Mouse (Mus musculus) myocyte (in vitro differentiated cells): ENCODE measurements around the gene Cox4i2. TPM values are rescaled to one million over a fixed set of nuclear protein-coding genes. Genes with fewer than 3 reads are reported as not detected.

Source experiments
- H3K27me3 ChIP-seq: one replicate; pipeline ENCODE4 v1.6.1; 2011; ENCODE audit not compliant: control insufficient read depth, insufficient read depth, insufficient read length
- H3K36me3 ChIP-seq: one replicate; pipeline ENCODE4 v1.6.1; 2011; ENCODE audit not compliant: control insufficient read depth, insufficient read depth
- H3K4me2 ChIP-seq: one replicate; pipeline ENCODE4 v1.6.1; 2011; ENCODE audit warnings: low read depth, control low read depth
- H3K4me3 ChIP-seq: one replicate; pipeline ENCODE4 v1.5.1; 2011; ENCODE audit warnings: mild to moderate bottlenecking, control low read depth, moderate library complexity
- H3K79me2 ChIP-seq: one replicate; pipeline ENCODE4 v1.6.1; 2011; ENCODE audit not compliant: control insufficient read depth, insufficient read depth
- H3ac ChIP-seq: one replicate; pipeline ENCODE4 v1.6.1; 2011; ENCODE audit not compliant: control insufficient read depth, insufficient read length
- CEBPB ChIP-seq: IDR thresholded peaks from 2 replicates; pipeline ENCODE4 v1.6.1; 2011; ENCODE audit warnings: mild to moderate bottlenecking, moderate library complexity; ENCODE audit not compliant: poor library complexity, insufficient read depth, severe bottlenecking
- E2F4 ChIP-seq: IDR thresholded peaks from one replicate; pipeline ENCODE4 v1.6.1; 2011; ENCODE audit warnings: mild to moderate bottlenecking, control low read depth, moderate library complexity; ENCODE audit not compliant: insufficient read depth
- MAX ChIP-seq: IDR thresholded peaks from one replicate; pipeline ENCODE4 v1.6.1; 2011; ENCODE audit warnings: low read depth, mild to moderate bottlenecking, control low read depth
- MYOD1 ChIP-seq, 3 experiments: IDR thresholded peaks; one replicate each; pipeline ENCODE4 v1.6.1; 2011; ENCODE audit warnings: control low read depth in 2 of 3, low read depth in 2 of 3, mild to moderate bottlenecking in 2 of 3, moderate library complexity in 1 of 3; ENCODE audit not compliant: insufficient read length in 2 of 3, control insufficient read depth in 1 of 3
- MYOG ChIP-seq, 3 experiments: IDR thresholded peaks; one replicate each; pipeline ENCODE4 v1.6.1; 2011; ENCODE audit warnings: control low read depth in 2 of 3, low read depth in 2 of 3, mild to moderate bottlenecking in 2 of 3; ENCODE audit not compliant: insufficient read length in 2 of 3, control insufficient read depth in 1 of 3, insufficient read depth in 1 of 3
- POLR2A ChIP-seq: IDR thresholded peaks from one replicate; pipeline ENCODE4 v1.6.1; 2011; ENCODE audit warnings: low read depth, mild to moderate bottlenecking, control low read depth, moderate library complexity; ENCODE audit not compliant: insufficient read length
- POLR2AphosphoS2 ChIP-seq: IDR thresholded peaks from one replicate; pipeline ENCODE4 v1.6.1; 2011; ENCODE audit warnings: low read depth, control low read depth; ENCODE audit not compliant: insufficient read length
- REST ChIP-seq: IDR thresholded peaks from one replicate; pipeline ENCODE4 v1.6.1; 2011; ENCODE audit warnings: mild to moderate bottlenecking, control low read depth, moderate library complexity; ENCODE audit not compliant: insufficient read depth, insufficient read length
- SRF ChIP-seq: IDR thresholded peaks from one replicate; pipeline ENCODE4 v1.6.1; 2011; ENCODE audit warnings: low read depth; ENCODE audit not compliant: control insufficient read depth, insufficient read length
- TCF12 ChIP-seq: IDR thresholded peaks from one replicate; pipeline ENCODE4 v1.6.1; 2011; ENCODE audit warnings: mild to moderate bottlenecking, control low read depth; ENCODE audit not compliant: poor library complexity, insufficient read depth, severe bottlenecking
- TCF3 ChIP-seq: IDR thresholded peaks from one replicate; pipeline ENCODE4 v1.6.1; 2011; ENCODE audit warnings: low read depth, control low read depth; ENCODE audit not compliant: insufficient read length
- USF1 ChIP-seq: IDR thresholded peaks from one replicate; pipeline ENCODE4 v1.6.1; 2011; ENCODE audit warnings: low read depth, mild to moderate bottlenecking, control low read depth, moderate library complexity
- polyA plus RNA-seq: library from polyadenylated mRNA; unstranded; fragments of >200 nt; fragmentation: generic; extraction: Trizol; gene quantifications from one replicate; pipeline ENCODE4 v1.2.1, GENCODE M21; 2012; ENCODE audit warnings: missing spikeins

The Cox4i2 gene
- polyA plus RNA-seq, 1 experiment: not detected

GRCm38 (mm10) chr2:152757478-152757877 is 3.5 kb downstream of the Cox4i2 start:
- Histone ChIP-seq H3K79me2 (no peaks in the 10 kb centered on the region), H3K36me3 (no peaks in the 10 kb centered on the region), H3K4me2 (no peak overlapping the region), H3ac (no peak overlapping the region), H3K4me3 (no peak overlapping the region), H3K27me3 (no peaks in the 10 kb centered on the region)
- TF ChIP-seq MAX (no peak), CEBPB (no peak), TCF12 (no peak), SRF (no peak), POLR2A (no peak), USF1 (no peak), TCF3 (no peak), MYOG (IDR thresholded peaks at IDR 0.05; ENCODE audit: control insufficient read depth in 1 of 3, insufficient read depth in 1 of 3, insufficient read length in 2 of 3, low read depth in 2 of 3) (no peak), REST (no peak), POLR2AphosphoS2 (no peak), E2F4 (no peak), MYOD1 (IDR thresholded peaks at IDR 0.05; ENCODE audit: control insufficient read depth in 1 of 3, insufficient read length in 2 of 3, low read depth in 2 of 3) (no peak)

GRCm38 (mm10) chr2:152758351-152758750 is 4.4 kb downstream of the Cox4i2 start:
- TF ChIP-seq MAX (no peak), TCF3 (no peak), TCF12 (no peak), USF1 (no peak), E2F4 (no peak), MYOD1 (IDR thresholded peaks at IDR 0.05; ENCODE audit: control insufficient read depth in 1 of 3, insufficient read length in 2 of 3, low read depth in 2 of 3) (no peak), CEBPB (no peak), MYOG (IDR thresholded peaks at IDR 0.05; ENCODE audit: control insufficient read depth in 1 of 3, insufficient read depth in 1 of 3, insufficient read length in 2 of 3, low read depth in 2 of 3) (no peak), POLR2A (no peak), SRF (no peak), REST (no peak)

GRCm38 (mm10) chr2:152763310-152763709 is 9.3 kb downstream of the Cox4i2 start:
- Histone ChIP-seq H3K4me3 (no peak overlapping the region), H3K79me2 (no peaks in the 10 kb centered on the region), H3K4me2 (no peak overlapping the region), H3ac (no peak overlapping the region), H3K36me3 (no peaks in the 10 kb centered on the region), H3K27me3 (no peaks in the 10 kb centered on the region)
- no peak for TF ChIP-seq E2F4

More at GRCm38 (mm10) chr2:152758351-152758750, 4.4 kb downstream of the Cox4i2 start:
- no peak overlapping the region for H3ac ChIP-seq
- no peak overlapping the region for H3K4me2 ChIP-seq
- H3K79me2 ChIP-seq: no peaks in the 10 kb centered on the region
- no peaks in the 10 kb centered on the region for H3K27me3 ChIP-seq
- H3K36me3 ChIP-seq: no peaks in the 10 kb centered on the region
- no peak overlapping the region for H3K4me3 ChIP-seq

- no peaks in the 10 kb centered on the region for H3K27me3 ChIP-seq
- no peaks in the 10 kb centered on the region for H3K79me2 ChIP-seq
- H3K4me3 ChIP-seq: no peak overlapping the region
- no peak overlapping the region for H3K4me2 ChIP-seq
- no peak overlapping the region for H3ac ChIP-seq
- no peaks in the 10 kb centered on the region for H3K36me3 ChIP-seq
- TF ChIP-seq POLR2AphosphoS2: no peak
- no peak for TF ChIP-seq MYOD1 (IDR thresholded peaks at IDR 0.05; ENCODE audit: control insufficient read depth in 1 of 3, insufficient read length in 2 of 3, low read depth in 2 of 3)
- no peak for TF ChIP-seq TCF12
- no peak for TF ChIP-seq POLR2A
- TF ChIP-seq SRF: no peak
- TF ChIP-seq USF1: no peak
- TF ChIP-seq TCF3: no peak
- no peak for TF ChIP-seq MYOG (IDR thresholded peaks at IDR 0.05; ENCODE audit: control insufficient read depth in 1 of 3, insufficient read depth in 1 of 3, insufficient read length in 2 of 3, low read depth in 2 of 3)
- TF ChIP-seq E2F4: no peak
- TF ChIP-seq MAX: no peak
- TF ChIP-seq CEBPB: no peak
- no peak for TF ChIP-seq REST
These were observed 10.4 kb downstream of the Cox4i2 start for GRCm38 (mm10) chr2:152764172-152765044.

- H3K27me3 ChIP-seq: no peaks in the 10 kb centered on the region
- no peak overlapping the region for H3K4me2 ChIP-seq
- no peaks in the 10 kb centered on the region for H3K79me2 ChIP-seq
- TF ChIP-seq TCF12 (no peak), POLR2A (no peak), USF1 (no peak), MAX (no peak), MYOG (IDR thresholded peaks at IDR 0.05; ENCODE audit: control insufficient read depth in 1 of 3, insufficient read depth in 1 of 3, insufficient read length in 2 of 3, low read depth in 2 of 3) (no peak), REST (no peak), E2F4 (no peak), POLR2AphosphoS2 (no peak), MYOD1 (IDR thresholded peaks at IDR 0.05; ENCODE audit: control insufficient read depth in 1 of 3, insufficient read length in 2 of 3, low read depth in 2 of 3) (no peak), SRF (no peak), CEBPB (no peak), TCF3 (no peak)
- H3ac ChIP-seq: no peak overlapping the region
- H3K4me3 ChIP-seq: no peak overlapping the region
- no peaks in the 10 kb centered on the region for H3K36me3 ChIP-seq
These were observed 11.2 kb downstream of the Cox4i2 start for GRCm38 (mm10) chr2:152765045-152765674.
